Mouse (Mus musculus) adrenal gland, postnatal 10 days (tissue): Measurements from ENCODE around the gene Mzt1. TPM values are rescaled to one million over a fixed set of nuclear protein-coding genes. Genes with fewer than 3 reads are reported as not detected.
"Not testable (repeated sequence)": the region's sequence is repeated elsewhere in the genome, so short reads cannot be mapped to it uniquely, and the experiment has no call there.

Experiments used
- DNase-seq: peaks from one replicate; pipeline ENCODE4 v3.0.0; 2021; ENCODE audit warnings: mixed read lengths
- long read RNA-seq, 2 experiments: library from polyadenylated mRNA; stranded (forward); transcript quantifications; one replicate each; pipeline ENCODE4 v2.0.0; 2021
- total RNA-seq, 2 experiments: library from RNA; stranded (reverse); gene quantifications; 2 replicates each; pipeline ENCODE4 v1.2.3; 2021

Gene Mzt1
- total RNA-seq: 10 to 100 TPM; 30.3 to 30.7 TPM
- long read RNA-seq, experiment 1, transcript Mzt1-201 (3 exons, 2,240 nt): major isoform, 51 of 59 reads
- long read RNA-seq, experiment 1, partial matches to known transcripts: 6 of 59 reads
- long read RNA-seq, experiment 1, other reads (novel, unspliced or antisense): 0 of 59 reads
- long read RNA-seq, experiment 2, transcript Mzt1-201 (3 exons, 2,240 nt): major isoform, 27 of 29 reads
- long read RNA-seq, experiment 2, partial matches to known transcripts: 0 of 29 reads
- long read RNA-seq, experiment 2, other reads (novel, unspliced or antisense): 2 of 29 reads

DNA sequence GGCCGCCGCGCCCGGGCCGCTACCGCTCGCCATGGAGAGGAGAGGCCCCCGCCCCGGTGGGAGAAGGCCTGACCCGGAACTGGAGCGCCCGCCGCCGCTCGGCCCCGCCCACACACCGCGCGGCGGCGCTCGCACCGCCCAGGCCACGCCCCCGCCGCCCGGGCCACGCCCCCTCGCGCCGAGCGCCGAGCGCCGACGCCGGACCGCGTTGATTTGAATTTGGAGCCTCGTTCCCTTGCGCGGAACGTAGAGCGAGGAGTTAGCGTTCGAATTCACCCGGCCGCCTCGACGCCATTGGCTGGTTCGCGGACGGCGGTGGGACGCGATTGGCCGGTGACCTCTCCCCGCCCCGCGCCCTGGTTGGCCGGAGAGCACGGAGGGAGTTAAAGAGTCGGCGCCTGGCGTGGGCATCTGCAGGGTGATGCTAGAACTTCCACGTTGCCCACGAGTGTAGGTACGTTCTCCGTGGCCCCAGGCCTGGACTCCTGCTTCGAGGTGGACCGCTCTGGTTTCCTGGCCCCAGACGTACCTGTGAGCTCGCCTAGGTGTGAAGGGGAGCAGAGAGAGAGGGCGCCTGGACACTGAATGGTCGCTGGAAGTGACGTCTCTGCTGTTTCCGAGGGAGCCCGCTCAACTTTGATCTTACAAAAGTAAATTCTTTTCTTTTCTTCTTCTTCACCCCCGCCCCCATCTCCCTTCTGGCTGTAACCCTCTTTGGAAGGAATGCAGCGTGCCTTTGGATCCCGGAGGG lies at the start of gene Mzt1, which contains the start of gene Bora:
Mzt1 (minus strand) TSS at position 104 of the 751 bp plus-strand sequence.
Bora (plus strand) TSS at position 192 of the 751 bp plus-strand sequence.
- peak; percentile 95 for DNase-seq

DNA sequence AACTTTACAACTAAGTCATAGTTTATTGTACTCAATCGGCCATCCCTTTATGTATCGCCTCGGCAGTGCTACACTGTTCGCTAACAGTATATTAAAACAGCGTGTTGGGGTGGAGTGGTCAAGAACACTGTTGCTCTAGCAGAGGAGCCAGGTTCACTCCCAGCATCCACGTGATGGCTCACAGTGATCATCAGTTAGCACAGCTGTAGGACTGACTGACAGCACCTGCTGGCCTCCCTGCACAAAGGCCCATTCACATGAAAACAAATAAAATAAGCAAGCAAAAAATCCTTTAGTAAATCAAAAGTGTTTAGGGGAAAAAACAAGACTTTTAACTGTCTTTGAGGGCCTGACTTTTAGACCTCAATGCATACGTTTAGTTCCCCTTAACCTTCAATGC lies 43.0 kb upstream of the Mzt1 start:
- no peak for DNase-seq

DNA sequence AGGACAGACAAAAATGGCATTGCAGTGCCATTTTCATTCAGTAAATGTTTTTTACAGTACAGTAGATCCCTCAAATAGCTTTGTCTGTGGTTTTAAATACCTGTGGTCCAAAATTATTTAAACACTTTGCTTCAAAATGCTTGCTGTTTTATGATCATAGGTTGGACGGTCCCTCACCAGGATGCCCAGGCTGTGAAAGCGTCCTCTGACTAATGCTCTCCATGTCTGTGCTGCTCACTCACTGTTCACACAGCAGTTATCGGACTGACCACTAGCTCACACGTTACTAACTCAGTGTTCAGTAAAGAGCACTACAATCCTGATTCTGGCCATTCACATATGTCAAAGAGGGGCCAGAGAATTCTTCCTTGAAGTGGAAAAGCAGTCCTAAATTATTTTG lies 25.2 kb upstream of the Mzt1 start:
- no peak for DNase-seq

DNA sequence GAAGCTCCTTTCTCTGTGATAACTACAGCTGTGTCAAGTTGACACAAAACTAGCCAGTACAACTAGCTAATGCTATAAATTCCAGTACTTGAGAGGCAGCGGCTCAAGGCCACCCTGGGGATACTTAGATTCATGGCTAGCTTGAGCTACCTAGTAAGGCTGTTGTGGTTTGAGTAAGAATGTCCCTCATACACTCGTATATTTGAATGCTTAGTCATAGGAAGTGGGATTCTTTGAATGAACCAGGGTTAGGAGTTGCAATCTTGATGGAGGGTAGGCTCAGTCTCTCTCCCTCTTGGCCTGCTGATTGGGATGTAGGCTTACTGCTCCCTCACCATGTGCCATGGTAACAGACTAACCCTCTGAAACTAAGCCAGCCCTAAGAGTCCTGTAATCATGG lies 17.2 kb upstream of the Mzt1 start:
- DNase-seq: no peak

DNA sequence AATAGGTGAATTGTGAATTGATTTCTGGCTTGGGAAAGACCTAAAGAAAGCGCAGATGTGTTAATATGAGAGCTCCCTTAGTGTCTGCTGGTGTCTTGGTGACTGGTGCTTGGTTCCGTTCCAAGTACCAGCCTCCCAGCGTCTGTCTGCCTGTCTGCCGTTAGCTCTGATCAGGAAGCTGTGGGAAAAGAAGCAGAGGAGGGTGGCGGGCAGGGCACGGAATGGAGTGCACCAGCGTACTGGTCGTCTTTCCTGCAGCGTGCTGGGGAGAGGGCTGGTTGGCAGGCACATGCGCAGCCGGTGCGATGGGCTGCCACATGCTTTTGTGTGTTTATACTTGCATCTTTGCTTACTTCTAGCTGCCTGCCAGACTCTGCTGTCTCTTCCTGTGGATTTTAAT lies 14.7 kb upstream of the Mzt1 start:
- no peak for DNase-seq

DNA sequence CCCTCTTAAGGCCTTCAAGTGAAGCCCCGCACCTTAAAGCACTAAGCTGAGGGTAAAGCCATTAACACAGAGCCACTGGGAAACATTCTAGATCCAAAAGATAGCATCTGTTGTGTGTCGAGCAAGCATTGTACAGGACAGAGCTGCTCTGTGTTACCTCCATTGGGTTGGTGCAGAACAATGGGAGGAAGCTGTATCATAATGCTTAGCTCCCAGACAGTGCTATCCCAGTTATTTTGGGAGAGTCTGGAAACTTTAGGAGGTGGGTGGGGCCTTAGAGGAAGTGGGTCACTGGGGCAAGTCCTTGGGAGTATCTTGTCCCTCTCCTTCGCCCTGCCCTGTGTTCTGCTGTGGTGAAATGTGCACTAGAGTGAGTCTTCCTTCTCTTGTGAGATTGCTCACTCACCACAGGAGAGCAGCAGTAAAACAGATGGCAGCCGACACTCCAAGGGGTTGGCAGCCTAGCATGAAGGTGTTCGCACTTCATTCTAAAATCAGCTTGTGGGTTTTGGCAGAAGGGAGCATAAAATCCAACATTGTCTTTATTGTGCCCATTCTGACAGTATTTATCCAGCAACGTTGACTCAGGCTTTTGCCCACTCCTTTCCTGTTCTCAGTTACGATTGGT lies 13.1 kb upstream of the Mzt1 start:
- DNase-seq: no peak

DNA sequence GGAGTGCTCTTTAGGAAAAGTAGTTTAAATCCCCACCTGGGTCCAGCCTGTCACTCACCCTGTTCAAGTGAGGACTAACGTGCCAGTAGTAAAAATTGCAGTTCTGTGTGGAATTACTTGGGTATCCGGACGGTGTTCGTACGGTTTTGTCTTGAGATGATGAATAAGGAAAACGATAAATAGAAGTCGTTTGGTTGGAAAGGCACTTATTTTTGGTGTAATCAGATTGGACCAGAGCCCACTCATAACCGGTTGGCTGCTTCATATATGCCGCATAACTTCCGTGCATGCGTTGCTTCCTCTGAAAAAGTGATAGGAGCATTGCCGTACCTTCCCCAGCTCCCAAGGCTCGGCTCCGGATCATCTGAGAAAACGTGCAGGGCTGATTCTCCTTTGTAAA lies 848 bp upstream of the Mzt1 start:
- peak; percentile 10 for DNase-seq

DNA sequence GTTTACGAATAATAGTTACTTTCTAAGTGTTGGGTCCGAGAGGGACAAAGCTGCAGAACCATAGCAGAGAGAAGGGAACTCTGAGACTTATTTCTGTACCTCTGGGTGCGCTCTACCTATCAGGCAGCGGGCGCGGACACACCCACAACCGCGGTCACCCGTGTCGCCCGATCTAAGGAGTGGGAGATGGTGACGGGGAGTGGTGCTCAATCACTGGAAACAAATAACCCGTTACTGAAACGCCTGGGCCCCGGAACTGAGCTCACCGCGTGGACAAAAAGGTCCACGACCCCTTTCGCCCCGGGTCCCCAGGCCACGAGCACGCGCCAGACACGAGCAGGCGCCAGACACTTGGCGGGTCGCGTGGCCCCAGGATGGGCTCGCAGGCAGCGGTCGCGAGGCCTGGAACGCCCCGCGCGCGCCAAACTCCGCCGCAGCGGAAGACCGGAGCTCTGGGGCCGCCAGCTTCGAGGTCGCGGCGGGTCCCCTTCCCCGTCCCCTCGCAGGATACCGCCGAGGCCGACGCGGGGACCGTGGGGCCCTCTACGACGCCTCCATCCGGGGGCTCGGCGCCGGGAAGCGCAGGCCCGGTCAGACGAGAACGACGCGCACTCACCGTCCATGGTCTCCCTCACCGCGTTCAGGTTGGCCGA lies 430 bp downstream of the Mzt1 start:
- DNase-seq: no peak

DNA sequence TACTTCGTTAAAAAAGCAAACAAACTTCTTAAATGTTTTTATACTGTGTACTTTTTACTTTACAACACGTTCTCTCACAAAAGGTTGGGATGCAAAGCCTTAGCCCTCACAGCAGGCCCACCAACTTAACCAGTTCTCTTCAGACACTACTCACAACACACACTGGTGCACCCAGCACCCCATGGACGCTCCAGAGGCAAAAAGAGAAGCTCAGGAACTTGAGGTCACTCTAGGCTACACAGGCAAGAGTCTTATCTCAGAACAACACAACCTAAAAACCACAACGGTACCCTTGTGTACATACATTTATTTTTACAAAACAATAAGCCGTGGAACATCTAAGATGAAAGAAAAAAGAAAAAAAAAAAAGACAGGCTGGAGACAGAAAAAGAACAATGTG lies 1.2 kb downstream of the Mzt1 start:
- no peak for DNase-seq

DNA sequence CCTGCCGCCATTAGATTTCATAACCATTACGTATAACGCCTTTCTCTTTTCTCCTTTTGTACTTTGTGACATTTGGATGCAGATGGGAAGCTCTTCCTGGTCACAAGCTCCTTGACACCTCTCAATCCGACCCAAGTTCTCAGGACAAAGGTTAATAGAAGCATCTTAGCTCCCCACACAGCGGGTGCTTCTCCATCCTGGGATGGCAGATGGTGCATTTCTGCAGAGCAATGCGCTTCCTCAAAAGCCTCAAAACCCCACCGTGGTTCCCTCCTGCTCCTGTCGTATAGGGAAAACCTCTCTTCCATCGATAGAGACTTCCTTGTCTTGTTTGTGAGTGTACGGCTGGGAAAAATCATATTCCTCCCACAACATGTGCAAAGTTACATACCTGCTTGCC lies 1.8 kb downstream of the Mzt1 start:
- no peak for DNase-seq

DNA sequence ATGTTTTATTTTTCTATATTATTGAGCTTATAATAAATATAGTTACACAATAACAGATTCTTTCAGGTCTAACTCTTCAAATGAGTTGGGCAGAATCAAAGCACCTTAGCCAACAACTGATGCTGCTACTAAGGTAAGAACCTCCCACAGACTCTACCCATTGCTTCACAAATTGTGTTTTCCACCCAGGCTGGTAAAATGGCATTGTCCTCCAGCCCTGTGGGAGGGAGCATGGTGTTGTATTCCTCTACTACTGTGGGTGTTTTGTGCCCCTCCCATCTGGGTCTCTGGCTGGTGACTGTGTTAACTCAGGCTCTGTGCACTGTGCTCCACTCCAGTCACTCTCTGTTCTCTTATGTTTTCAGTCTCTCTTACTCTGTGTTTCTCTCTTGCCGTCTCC lies 2.4 kb downstream of the Mzt1 start:
- no peak for DNase-seq

DNA sequence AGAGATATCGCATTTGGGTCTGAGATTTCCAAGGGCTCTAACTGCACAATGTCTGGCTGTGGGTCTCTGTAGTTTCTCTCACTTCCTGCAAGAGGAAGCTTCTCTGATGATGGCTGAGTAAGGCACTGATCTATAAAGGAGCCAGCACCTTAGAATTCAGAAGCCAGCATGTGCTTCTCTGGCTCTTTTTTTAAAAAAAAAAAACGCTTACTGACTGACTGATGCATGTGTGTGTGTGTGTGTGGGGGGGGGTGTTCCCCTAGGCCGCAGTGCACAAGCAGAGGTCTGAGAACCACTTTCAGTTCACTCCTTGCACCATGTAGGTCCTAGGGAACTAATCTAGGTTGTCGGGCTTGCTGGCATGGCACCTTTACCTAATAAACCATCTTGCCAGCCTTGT lies 4.5 kb downstream of the Mzt1 start:
- DNase-seq: no peak

DNA sequence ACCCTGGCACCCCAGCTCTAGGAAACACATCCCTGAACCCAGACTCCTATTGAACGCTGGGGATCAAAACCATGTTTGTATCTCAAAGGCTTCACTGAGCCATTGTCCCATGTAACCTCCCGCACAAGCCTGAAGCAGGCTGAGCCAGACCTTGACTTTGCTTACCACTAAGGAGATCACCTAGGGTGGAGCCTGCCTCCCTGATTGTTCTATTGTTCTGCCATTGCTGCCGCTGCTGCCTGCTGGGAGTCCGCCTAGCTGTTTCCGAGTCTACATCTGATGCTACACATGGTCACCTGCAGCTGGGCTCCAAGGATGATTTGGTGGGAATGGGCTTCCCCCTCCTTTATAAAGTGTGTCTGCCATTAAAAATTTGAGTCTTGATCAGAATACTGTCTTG lies 6.6 kb downstream of the Mzt1 start:
- DNase-seq: not testable (repeated sequence)

DNA sequence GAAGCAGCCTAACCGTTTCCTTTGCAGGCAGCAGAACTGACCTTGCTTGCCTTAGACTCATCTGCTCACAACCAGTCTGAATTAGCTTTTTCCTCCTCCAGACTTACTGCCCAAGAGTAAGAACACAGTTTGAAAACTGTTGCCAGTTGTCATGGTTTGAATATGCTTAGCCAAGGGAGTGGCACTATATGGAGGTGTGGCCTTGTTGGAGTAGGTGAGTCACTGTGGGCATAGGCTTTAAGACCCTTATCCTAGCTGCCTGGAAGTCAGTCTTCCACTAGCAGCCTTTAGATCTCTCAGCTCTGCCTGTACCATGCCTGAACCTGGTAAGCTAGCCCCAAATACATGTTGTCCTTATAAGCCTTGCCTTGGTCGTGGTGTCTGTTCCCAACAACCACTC lies 8.2 kb downstream of the Mzt1 start:
- DNase-seq: no peak

DNA sequence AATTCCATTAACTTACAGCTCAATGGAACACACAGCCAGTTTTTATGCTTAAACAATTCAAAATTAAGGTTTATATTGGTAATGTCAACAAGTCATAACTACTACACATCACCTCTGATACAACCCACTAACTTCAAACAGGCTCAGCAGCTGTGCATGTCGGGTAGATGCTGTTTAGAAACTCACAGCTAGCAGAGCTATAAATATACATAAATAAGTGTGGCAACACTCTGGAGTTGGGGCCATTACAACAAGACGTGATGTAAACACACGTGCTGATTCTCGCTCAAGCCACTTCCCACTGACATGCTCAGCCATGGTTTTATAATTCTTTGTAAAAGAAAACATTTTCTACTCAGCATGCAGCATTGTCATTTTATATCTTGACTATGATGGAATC lies 9.9 kb downstream of the Mzt1 start:
- DNase-seq: no peak

DNA sequence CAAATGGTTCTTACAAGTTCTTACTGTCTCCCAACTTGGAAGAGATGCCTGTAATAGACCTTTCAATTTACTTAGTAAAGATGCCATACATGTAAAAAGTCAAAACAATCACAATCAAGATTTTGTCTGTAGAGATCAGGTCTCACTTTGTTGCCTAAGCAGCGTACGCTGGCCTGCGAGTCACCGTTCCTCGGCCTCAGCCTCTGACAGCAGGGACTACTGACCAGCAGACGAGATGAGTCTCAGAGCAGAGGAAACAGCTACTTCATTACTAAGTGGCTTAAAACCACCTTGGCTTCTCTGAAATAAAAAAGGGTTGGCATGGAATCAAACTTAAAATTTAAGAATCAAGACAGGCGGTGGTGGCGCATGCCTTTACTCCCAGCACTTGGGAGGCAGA lies 11.1 kb downstream of the Mzt1 start:
- not testable (repeated sequence) for DNase-seq

DNA sequence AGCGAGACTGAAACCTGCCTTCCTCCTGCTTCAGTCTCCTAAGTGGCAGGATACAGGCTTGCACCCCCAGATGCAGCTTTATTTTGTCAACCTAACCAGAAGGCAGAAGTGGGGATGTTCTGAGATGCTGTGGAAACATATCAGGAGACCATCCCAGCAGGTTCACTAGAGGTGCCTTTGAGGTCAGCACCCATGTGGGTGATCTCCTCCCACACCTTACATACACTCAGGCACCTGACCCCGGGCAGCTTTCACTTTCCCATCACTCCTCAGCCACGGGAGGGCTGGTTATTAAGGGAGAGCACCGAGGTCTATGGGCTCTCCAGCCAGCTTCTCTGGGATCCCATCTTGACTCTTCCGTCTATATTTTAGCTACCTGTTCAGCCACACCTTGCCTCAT lies 13.3 kb downstream of the Mzt1 start:
- no peak for DNase-seq

DNA sequence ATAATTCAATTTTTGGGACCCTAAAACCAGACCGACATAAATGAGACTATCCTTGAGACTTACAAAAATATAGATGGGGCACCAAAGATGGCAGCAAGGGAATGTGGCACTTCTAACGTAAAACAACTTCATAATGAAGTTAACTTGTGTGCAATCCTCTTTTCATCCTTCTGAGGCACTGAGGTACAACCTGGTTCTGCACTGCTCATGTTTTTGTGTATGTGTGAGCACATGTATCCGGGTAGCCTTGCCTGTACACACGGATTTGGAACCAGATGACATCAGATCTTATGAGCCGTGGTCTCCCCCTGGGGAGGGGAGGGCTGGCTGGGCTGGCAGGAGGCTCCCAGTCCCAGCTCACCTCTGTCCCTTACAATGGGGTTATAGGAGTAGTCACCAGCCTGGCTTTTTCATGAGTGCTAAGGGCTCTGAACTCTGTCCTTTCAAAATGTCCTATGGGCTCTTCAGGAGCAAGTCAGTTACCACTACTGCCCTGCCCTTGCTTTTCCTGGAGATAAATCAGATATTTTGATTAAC lies 14.5 kb downstream of the Mzt1 start:
- DNase-seq: no peak

DNA sequence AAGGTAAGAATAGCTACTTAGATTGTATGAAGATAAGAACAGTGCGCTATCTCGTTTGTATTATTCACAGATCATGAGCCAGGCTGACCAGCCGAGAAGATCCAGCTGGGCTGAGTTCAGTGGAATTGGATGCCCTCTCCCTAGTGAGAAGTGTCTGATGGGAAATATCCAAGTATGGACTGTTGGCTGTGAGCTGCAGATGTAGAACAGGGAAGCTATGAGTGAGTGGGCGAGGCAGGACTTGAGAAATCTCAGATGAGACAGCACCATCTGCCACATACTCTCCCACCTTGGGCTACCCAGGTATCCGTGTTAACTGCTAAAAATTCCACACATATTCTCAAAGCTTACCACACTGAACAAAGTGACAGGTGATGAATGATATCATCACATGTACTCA lies 15.9 kb downstream of the Mzt1 start:
- no peak for DNase-seq

DNA sequence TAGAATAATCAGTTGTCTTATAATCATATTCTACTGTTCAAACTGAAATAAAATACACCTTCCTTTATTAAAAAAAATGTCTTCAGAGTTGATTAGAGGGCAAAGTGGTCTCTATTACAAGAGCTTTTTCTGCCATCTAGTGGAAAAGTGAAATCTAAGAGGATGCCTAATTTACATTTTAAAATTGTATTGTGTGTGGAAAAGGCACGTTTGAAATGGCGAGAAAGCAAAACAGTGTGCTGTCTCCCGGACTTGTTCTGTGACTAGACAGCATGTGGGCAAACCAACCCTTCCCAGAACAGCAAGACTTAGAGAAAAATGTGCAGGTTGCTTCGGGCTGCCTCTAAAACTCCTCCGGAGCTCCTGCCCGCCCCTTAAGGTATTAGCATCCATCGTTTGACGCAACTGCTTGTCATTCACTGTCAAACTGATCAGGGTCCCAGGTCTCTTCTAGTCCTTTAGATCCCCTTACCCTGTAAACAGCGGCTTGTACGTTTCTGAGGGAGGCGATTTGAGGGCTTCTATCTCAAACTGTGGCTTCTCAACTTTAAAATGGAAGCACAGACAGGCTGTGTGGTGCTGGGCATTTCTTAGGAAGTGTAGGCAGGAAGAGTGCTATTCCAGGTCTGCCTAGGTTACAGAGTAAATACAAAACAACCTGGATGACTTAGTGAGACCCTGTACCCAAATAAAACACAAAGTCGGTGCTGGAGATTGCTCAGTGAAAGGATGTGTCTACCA lies 23.4 kb downstream of the Mzt1 start:
- no peak for DNase-seq

DNA sequence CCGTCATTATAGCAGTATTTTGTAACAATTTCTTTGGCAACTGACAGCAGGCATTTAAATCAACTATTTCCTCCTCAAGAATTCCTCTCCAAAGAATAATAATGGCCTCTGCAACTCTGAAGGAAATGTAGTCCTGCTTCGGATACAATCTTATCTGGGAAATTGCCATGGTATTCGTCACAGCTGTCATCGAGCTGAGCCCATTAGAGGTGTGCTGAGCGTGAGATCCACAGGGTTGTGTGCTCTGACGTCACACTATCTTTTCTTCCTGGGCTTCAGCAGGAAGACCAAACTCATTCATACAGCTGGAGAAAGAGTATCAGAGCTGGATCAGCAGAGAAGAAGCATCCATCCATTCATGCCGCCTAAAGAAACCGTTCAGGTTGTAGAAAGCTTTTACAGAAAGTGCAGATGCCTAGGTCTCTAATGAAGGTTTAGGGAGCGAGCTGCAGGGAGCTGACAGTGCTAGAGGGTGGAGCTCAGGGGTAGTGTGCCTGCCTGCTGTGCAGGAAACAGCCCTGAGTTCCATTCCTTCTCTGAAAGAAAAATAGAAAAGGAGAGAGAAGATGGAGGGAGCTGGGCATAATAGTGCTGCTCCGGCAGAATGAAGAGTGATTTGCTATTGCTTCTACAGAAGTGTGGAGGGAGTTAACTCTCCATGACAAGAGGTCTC lies 26.7 kb downstream of the Mzt1 start:
- DNase-seq: no peak
